Mouse (Mus musculus) kidney, adult 2 months (tissue): ENCODE results near the gene Rex1bd.

ENCODE experiments used
- CTCF ChIP-seq: fragments of 200-500 bp; conservative IDR thresholded peaks from 2 replicates; pipeline ENCODE4 v1.5.1; 2011; ENCODE audit warnings: low read depth, mild to moderate bottlenecking, control low read depth, low read length, moderate library complexity, mixed read lengths; ENCODE audit not compliant: insufficient read depth, insufficient read length
- POLR2A ChIP-seq: fragments of 200-500 bp; IDR thresholded peaks from one replicate; pipeline ENCODE4 v1.6.1; 2011; ENCODE audit warnings: low read depth, low read length, control low read depth

DNA sequence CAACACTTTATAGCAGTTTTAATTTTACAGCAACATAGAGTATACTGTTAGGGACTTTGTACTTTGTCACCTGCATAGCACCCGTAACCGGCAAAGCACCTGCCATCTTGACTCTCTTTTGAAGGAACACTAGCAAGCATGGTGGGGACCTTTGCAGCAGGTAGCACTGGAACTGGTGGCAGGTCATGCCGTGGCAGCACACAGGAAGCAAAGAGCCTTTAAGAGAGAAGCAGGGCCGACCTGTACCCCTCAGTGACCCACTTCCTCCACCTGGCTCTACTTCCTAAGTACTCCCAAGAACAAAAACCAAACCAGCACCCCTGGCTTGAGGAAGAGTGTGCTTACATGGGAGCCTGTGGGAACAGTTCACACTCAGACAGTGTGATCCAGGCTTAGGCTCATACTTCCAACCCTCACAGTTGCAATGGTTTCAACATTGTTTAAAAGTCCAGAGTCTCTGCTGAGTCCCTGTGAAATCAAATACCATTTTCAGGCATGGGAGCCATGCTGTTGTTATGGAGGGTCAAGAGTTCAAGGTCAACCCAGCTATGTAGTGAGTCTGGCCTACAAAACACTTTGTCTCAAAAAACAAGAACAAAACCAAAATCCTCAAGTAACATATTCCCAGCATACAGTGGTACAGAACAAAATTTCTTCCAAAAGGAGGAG, 48.7 kb upstream of the Rex1bd start:
- TF ChIP-seq POLR2A = no peak
- TF ChIP-seq CTCF = no peak
